Mouse (Mus musculus) embryonic facial prominence, embryonic 11.5 days (tissue): ENCODE measurements around the gene Ndp. TPM values are rescaled to one million over a fixed set of nuclear protein-coding genes. Genes with fewer than 3 reads are reported as not detected.
A peak's percentile ranks its signal among the peaks of the same experiment; 100 is the strongest.

Experiments
- ATAC-seq: fragments of 200-750 bp; cut with Nextera tagmentation; replicated peaks from 2 replicates; pipeline ENCODE4 v1.8.0; 2017; ENCODE audit warnings: low read depth; ENCODE audit not compliant: insufficient number of reproducible peaks, low FRiP score, low TSS enrichment
- DNase-seq: peaks from one replicate; pipeline ENCODE4 v3.0.0-alpha.2; 2015; ENCODE audit warnings: low spot score
- H3K27ac ChIP-seq: fragments of 300-500 bp; sonication (generic); replicated peaks from 2 replicates; pipeline ENCODE4 v1.5.1; 2014; ENCODE audit warnings: mild to moderate bottlenecking, low read depth, low read length, control low read depth
- H3K27me3 ChIP-seq: fragments of 300-500 bp; sonication (generic); 2 replicates; pipeline ENCODE4 v1.6.1; 2014; ENCODE audit warnings: mild to moderate bottlenecking, low read length, moderate library complexity, mixed read lengths; ENCODE audit not compliant: control insufficient read depth, insufficient read depth
- H3K36me3 ChIP-seq: fragments of 300-500 bp; sonication (generic); replicated peaks from 2 replicates; pipeline ENCODE4 v1.6.1; 2014; ENCODE audit warnings: low read depth, mild to moderate bottlenecking, low read length, moderate library complexity, mixed read lengths; ENCODE audit not compliant: control insufficient read depth, insufficient read depth
- H3K4me1 ChIP-seq: fragments of 300-500 bp; sonication (generic); 2 replicates; pipeline ENCODE4 v1.6.1; 2014; ENCODE audit warnings: low read length, mixed read lengths; ENCODE audit not compliant: control insufficient read depth, insufficient read depth
- H3K4me2 ChIP-seq: fragments of 300-500 bp; sonication (generic); 2 replicates; pipeline ENCODE4 v1.6.1; 2014; ENCODE audit warnings: low read depth, mild to moderate bottlenecking, control low read depth, low read length, moderate library complexity
- H3K4me3 ChIP-seq: fragments of 300-500 bp; sonication (generic); 2 replicates; pipeline ENCODE4 v1.5.1; 2014; ENCODE audit warnings: low read depth, low read length, control low read depth
- H3K9ac ChIP-seq: fragments of 300-500 bp; sonication (generic); replicated peaks from 2 replicates; pipeline ENCODE4 v1.6.1; 2014; ENCODE audit warnings: mild to moderate bottlenecking, control low read depth, low read length
- H3K9me3 ChIP-seq: fragments of 300-500 bp; sonication (generic); replicated peaks from 2 replicates; pipeline ENCODE4 v1.6.1; 2016; ENCODE audit warnings: mild to moderate bottlenecking, low read length, inconsistent platforms, mixed read lengths; ENCODE audit not compliant: control insufficient read depth
- WGBS: fragments of 180-500 bp; shearing (Covaris S2); extraction: QIAGEN DNeasy Blood & Tissue Kit; methylation state at CpG from one replicate; pipeline ENCODE4 v1.1.7; 2014; 5-methylcytosine and 5-hydroxymethylcytosine counted together
- polyA plus RNA-seq: library from polyadenylated mRNA; unstranded; fragments of >200 nt; fragmentation: Nextera tagmentation; extraction: Ambion mirVana; gene quantifications from 2 replicates; pipeline ENCODE4 v1.2.1, GENCODE M21; 2014

Ndp gene
- polyA plus RNA-seq, 1 experiment from 2014 or later: 2.5 TPM

DNA sequence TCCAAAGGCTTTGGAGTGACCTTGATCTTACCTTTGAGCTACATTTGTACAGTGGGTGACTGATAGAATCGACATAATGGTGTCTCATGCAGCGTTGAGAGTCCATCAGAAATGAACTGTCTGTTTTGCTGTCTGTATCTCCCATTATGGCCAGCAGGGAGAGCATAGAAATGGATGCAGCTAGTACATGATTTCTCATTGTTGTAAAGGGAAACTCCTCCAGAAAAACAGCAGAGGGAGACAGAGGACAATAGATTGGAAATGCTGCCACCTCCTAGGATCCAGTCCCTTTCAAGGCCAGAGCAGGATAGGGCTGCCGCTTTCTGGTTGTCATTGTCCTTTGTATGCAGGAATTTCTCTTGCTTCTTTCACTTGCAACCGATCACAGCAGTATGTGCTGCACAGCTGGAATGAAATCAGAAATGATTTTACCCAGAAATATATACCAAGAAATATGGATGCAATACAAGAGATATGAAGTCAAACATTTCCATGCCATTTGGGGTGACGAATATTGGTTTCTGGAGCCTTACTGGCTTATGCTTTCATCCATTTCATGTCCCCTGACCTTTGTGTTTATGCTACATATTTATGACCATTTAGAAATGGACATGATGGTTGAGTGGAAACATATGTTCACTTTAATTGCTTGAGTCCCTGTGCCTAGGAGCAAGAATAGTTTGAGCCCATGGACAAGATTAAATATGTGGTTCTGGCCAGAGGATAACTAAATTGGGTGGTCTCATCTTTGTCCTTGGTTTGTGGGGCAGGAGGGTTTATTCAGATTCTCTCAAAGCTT is 17.0 kb downstream of the Ndp start:
- 29% methylated on average over 5 of the region's 5 CpGs for WGBS
- Histone ChIP-seq H3K9ac (no peak overlapping the region), H3K4me1 (no peaks in the 10 kb centered on the region), H3K9me3 (no peaks in the 10 kb centered on the region), H3K4me2 (no peak overlapping the region), H3K27ac (no peak overlapping the region), H3K27me3 (no peaks in the 10 kb centered on the region), H3K36me3 (no peaks in the 10 kb centered on the region), H3K4me3 (no peak overlapping the region)
- ATAC-seq (no peak; the same call in 1 of the 2 replicates), DNase-seq (peak; percentile 69)

GRCm38 (mm10) chrX:16867640-16868314 is 43.8 kb downstream of the Ndp start:
- H3K4me3 ChIP-seq: no peak overlapping the region
- H3K36me3 ChIP-seq: no peaks in the 10 kb centered on the region
- no peaks in the 10 kb centered on the region for H3K9me3 ChIP-seq
- H3K27ac ChIP-seq: no peak overlapping the region
- H3K4me1 ChIP-seq: no peaks in the 10 kb centered on the region
- no peak overlapping the region for H3K4me2 ChIP-seq
- DNase-seq: no peak
- H3K27me3 ChIP-seq: no peaks in the 10 kb centered on the region
- H3K9ac ChIP-seq: no peak overlapping the region
- ATAC-seq: no peak

- no peak overlapping the region for H3K4me3 ChIP-seq
- ATAC-seq: no peak
- no peak overlapping the region for H3K4me2 ChIP-seq
- no peaks in the 10 kb centered on the region for H3K36me3 ChIP-seq
- DNase-seq: peak; percentile 30
- no peak overlapping the region for H3K9ac ChIP-seq
- no peaks in the 10 kb centered on the region for H3K27me3 ChIP-seq
- H3K9me3 ChIP-seq: no peaks in the 10 kb centered on the region
- H3K4me1 ChIP-seq: no peaks in the 10 kb centered on the region
- no peak overlapping the region for H3K27ac ChIP-seq
These were observed 51.3 kb downstream of the Ndp start for GRCm38 (mm10) chrX:16860244-16860643.

GRCm38 (mm10) chrX:16846034-16846433 is 65.5 kb downstream of the Ndp start:
- H3K36me3 ChIP-seq: no peaks in the 10 kb centered on the region
- no peak overlapping the region for H3K4me3 ChIP-seq
- no peak overlapping the region for H3K4me2 ChIP-seq
- H3K27me3 ChIP-seq: no peaks in the 10 kb centered on the region
- H3K9ac ChIP-seq: no peak overlapping the region
- ATAC-seq: no peak
- DNase-seq: no peak
- H3K9me3 ChIP-seq: no peaks in the 10 kb centered on the region
- no peak overlapping the region for H3K27ac ChIP-seq
- H3K4me1 ChIP-seq: no peaks in the 10 kb centered on the region
- WGBS: 88% methylated on average over 2 of the region's 2 CpGs

GRCm38 (mm10) chrX:16841443-16841842 is 70.1 kb downstream of the Ndp start:
- H3K4me3 ChIP-seq: no peak overlapping the region
- H3K4me2 ChIP-seq: no peak overlapping the region
- no peak overlapping the region for H3K27ac ChIP-seq
- no peak for ATAC-seq
- H3K36me3 ChIP-seq: no peaks in the 10 kb centered on the region
- DNase-seq: no peak
- H3K27me3 ChIP-seq: no peaks in the 10 kb centered on the region
- H3K9me3 ChIP-seq: no peaks in the 10 kb centered on the region
- WGBS: 75% methylated on average over 2 of the region's 2 CpGs
- H3K4me1 ChIP-seq: no peaks in the 10 kb centered on the region
- H3K9ac ChIP-seq: no peak overlapping the region

DNA sequence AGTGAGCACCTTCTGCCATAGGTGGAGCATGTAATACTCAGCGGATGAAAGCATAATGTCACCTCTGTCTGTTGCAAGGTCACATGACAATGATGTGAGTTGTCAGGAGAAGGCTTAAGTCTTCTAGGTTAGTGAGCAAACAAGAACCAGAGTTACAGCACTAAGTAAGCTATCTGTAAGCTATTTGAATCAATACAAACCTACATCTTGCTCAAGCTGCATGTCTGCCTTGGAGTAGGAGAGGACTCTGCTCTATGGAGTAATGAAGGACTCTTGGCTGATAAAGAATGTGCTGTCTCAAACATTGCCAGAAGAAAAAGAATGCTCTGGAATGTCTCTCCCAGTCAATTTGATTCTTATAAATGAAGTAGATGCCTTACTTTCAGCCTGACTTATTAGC is 74.3 kb downstream of the Ndp start:
- DNase-seq: no peak
- H3K27ac ChIP-seq: no peak overlapping the region
- no peak overlapping the region for H3K4me3 ChIP-seq
- 88% methylated on average over 1 of the region's 1 CpGs for WGBS
- H3K4me1 ChIP-seq: no peaks in the 10 kb centered on the region
- no peak for ATAC-seq
- no peak overlapping the region for H3K4me2 ChIP-seq
- H3K9me3 ChIP-seq: no peaks in the 10 kb centered on the region
- no peaks in the 10 kb centered on the region for H3K27me3 ChIP-seq
- no peaks in the 10 kb centered on the region for H3K36me3 ChIP-seq
- no peak overlapping the region for H3K9ac ChIP-seq

- Histone ChIP-seq H3K4me2 (no peak overlapping the region), H3K9ac (no peak overlapping the region), H3K4me3 (no peak overlapping the region), H3K4me1 (no peaks in the 10 kb centered on the region), H3K27me3 (no peaks in the 10 kb centered on the region), H3K9me3 (no peaks in the 10 kb centered on the region), H3K27ac (no peak overlapping the region), H3K36me3 (no peaks in the 10 kb centered on the region)
- DNase-seq (no peak), ATAC-seq (no peak)
These were observed 75.0 kb downstream of the Ndp start for GRCm38 (mm10) chrX:16836488-16837082.
